Mouse (Mus musculus): ENCODE data around the gene Drc3. TPM values are rescaled to one million over a fixed set of nuclear protein-coding genes. Genes with fewer than 3 reads are reported as not detected.

Drc3 gene
- polyA plus RNA-seq, 1 experiment, result not detected

DNA sequence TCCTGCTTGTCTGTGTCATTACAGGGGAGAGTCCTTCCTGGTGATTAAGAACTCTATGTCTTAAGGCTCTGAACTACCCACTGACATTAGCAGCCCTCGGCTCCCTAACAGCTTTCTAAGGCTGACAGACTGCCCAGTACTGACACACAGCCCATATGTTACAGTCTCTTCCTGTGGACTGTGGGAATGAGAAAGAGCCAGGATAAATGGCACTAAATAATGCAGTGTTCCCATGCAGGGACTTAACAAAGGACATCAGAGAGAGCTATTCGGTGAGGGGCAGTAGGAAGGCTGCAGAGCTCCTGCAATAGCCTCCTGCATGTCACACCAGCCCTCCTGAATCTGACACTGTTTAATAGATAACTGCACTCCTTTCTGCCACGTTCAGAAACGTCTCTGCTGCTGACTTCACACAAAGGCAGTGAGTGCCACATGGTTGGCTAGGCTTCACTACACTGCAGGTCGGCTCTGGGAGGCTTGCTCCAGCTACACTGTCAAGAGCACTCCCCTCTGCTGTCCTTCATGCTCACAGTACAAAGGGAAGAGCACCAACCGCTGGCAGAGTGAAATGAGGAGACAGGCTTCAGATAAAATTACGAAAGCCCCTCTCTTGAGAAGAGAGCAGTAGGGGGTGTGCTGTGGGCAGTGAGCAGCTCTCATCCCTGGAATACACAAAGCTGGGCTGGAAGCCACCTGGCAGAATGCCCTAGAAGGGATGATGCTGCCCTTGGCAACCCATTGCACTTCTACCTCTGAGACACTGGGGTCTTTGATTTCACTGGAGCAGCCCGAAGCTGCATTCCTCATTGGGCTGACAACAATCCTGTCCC lies 41.9 kb upstream of the Drc3 start:
- Histone ChIP-seq H3K4me1 (ENCODE audit: control insufficient read depth, insufficient read depth, low read length) (peaks cover 14% of the 10 kb centered on the region), H3K4me3 (ENCODE audit: insufficient read depth, low read depth, low read length) (no peak overlapping the region), H3K27ac (ENCODE audit: insufficient read depth, low read depth, low read length) (peak overlapping the region; percentile 32)
- WGBS, result 16% methylated on average over 8 of the region's 8 CpGs
- TF ChIP-seq POLR2A (IDR thresholded peaks at IDR 0.05; ENCODE audit: insufficient read depth, low read depth, low read length), result no peak
- no peak for TF ChIP-seq CTCF (IDR thresholded peaks at IDR 0.05; ENCODE audit: insufficient read depth, low read depth, low read length)

GRCm38 (mm10) chr11:60316250-60316649 lies 36.9 kb upstream of the Drc3 start:
- Histone ChIP-seq H3K4me3 (ENCODE audit: insufficient read depth, low read depth, low read length) (no peak overlapping the region), H3K27ac (ENCODE audit: insufficient read depth, low read depth, low read length) (0 out of 2 replicates have a peak overlapping the region, but pooled peaks have one; percentile 65), H3K4me1 (ENCODE audit: control insufficient read depth, insufficient read depth, low read length) (peaks cover 37% of the 10 kb centered on the region)
- 34% methylated on average over 7 of the region's 7 CpGs for WGBS
- TF ChIP-seq POLR2A (IDR thresholded peaks at IDR 0.05; ENCODE audit: insufficient read depth, low read depth, low read length) (no peak), CTCF (IDR thresholded peaks at IDR 0.05; ENCODE audit: insufficient read depth, low read depth, low read length) (no peak)

DNA sequence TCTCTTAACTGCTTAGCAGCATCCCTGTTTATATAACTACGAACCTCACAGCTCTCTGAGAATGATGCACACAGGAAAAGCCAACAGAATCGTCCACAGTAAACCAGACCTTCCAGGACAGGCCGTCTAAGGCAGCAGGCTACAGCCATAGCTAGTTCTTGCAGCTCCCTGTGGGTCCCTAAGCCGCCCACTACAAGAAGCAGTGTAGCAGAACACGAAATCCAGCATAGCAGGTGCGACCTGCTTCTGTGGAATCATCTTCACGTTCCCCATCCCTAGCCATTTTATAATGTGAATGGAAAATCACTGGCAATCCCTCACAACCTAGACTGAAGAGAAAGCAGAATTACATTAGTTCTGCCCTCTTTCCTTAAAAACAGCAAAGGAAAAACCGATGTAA lies 36.2 kb upstream of the Drc3 start:
- WGBS, result 52% methylated on average over 8 of the region's 8 CpGs
- Histone ChIP-seq H3K27ac (ENCODE audit: insufficient read depth, low read depth, low read length) (peak overlapping the region; percentile 65), H3K4me1 (ENCODE audit: control insufficient read depth, insufficient read depth, low read length) (peaks cover 33% of the 10 kb centered on the region)

DNA sequence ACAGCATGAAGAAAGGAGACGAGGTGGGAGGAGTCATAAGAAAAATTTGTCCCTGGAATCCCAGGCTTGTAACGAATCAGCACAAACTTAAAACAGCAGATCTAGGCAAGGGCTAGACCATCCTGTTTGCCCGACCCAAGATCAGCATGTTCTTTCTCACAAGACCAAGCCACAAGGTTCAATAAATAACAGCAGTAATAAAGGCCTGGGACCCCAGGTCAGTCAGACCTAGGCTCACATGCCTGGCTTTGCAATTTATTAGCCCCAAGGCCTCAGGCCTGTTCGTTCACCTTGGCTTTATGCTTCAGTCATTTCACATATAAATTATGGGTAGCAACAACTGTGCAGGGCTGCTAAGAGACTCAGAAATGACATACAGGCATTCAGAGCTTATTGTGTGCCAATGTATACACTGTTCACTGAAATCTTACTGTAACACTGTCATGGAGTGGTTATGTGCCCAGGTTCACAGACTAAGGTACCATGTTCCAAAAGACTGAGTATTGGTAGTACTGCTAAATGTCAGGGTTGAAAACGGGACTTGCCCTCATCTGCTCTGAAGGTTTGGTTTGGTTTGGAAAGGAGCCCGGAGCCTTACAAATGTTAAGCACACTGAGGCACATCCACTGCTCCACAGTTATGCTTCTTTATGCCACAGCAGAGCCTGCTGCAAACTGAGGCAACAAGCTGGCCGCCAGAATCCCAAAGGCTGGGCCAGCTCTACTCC lies 35.6 kb upstream of the Drc3 start:
- no peak overlapping the region for H3K27ac ChIP-seq (ENCODE audit: insufficient read depth, low read depth, low read length)
- 64% methylated on average over 7 of the region's 7 CpGs for WGBS
- no peak for TF ChIP-seq CTCF (IDR thresholded peaks at IDR 0.05; ENCODE audit: insufficient read depth, low read depth, low read length)
- no peak for TF ChIP-seq POLR2A (IDR thresholded peaks at IDR 0.05; ENCODE audit: insufficient read depth, low read depth, low read length)

More for the DNA sequence above, 36.2 kb upstream of the Drc3 start:
- TF ChIP-seq POLR2A (IDR thresholded peaks at IDR 0.05; ENCODE audit: insufficient read depth, low read depth, low read length) (no peak), CTCF (IDR thresholded peaks at IDR 0.05; ENCODE audit: insufficient read depth, low read depth, low read length) (no peak)
- H3K4me3 ChIP-seq (ENCODE audit: insufficient read depth, low read depth, low read length), result no peak overlapping the region

DNA sequence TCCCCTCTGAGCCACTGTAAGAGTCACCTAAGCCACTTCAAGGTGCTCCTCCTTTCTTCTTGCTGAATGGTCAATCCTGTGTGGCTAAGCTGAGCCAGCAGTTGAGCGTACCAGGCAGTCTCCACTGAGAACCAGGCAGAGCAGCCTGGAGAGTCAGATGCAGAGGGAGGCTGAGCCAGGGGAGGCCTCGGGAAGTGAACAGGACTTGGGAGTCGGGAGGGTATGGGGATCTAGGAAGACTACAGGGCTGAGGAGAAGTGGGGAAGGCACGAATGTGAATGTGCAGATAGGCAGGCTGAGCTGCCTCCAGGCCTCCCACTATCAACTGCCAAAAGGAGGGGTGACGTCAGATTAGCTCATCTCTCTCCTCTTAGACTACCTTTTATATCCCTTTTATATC lies 34.4 kb upstream of the Drc3 start:
- TF ChIP-seq CTCF (IDR thresholded peaks at IDR 0.05; ENCODE audit: insufficient read depth, low read depth, low read length), result no peak
- TF ChIP-seq POLR2A (IDR thresholded peaks at IDR 0.05; ENCODE audit: insufficient read depth, low read depth, low read length), result no peak
- Histone ChIP-seq H3K4me3 (ENCODE audit: insufficient read depth, low read depth, low read length) (no peak overlapping the region), H3K27ac (ENCODE audit: insufficient read depth, low read depth, low read length) (peak overlapping the region; percentile 78), H3K4me1 (ENCODE audit: control insufficient read depth, insufficient read depth, low read length) (peaks cover 33% of the 10 kb centered on the region)
- WGBS, result 27% methylated on average over 5 of the region's 5 CpGs

More for the DNA sequence above, 35.6 kb upstream of the Drc3 start:
- Histone ChIP-seq H3K4me3 (ENCODE audit: insufficient read depth, low read depth, low read length) (no peak overlapping the region), H3K4me1 (ENCODE audit: control insufficient read depth, insufficient read depth, low read length) (peaks cover 33% of the 10 kb centered on the region)

DNA sequence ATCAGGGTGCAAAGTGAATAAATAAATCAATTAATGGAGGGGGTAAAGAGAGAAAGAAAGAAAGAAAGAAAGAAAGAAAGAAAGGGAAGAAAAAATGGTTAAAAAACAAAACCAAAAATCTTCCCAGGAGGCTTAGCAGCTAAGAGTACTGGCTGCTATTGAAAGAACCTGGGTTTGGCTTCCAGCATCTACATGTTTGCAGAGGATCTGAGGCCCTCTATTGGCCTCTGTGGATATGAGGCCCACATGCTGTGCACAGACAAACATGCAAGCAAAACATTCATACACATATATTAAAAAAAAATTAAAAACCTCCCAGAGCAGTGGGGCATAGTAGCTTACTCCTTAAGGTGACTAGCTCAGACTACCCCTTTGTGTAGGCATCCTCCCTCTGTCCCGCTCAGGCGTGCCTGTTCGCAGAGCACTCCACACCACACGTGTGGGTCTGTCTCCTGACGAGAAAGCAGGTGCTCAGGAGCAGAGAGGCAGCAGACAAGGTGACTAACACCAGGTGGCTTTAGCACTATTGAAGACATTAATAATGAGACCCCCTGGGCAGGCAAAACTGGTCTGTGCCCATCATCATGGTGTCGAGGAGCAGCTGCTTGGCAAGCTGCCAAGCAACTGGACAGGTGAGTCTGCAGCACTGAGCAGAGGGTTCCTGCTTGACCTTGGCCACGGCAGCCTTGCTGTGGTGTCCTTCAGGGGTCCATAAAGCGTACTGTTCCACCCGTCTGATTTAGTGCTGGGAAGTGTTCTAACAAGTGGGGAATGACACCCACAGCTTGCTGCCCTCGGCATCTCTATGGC lies 33.7 kb upstream of the Drc3 start:
- H3K4me3 ChIP-seq (ENCODE audit: insufficient read depth, low read depth, low read length), result no peak overlapping the region
- no peak for TF ChIP-seq POLR2A (IDR thresholded peaks at IDR 0.05; ENCODE audit: insufficient read depth, low read depth, low read length)
- TF ChIP-seq CTCF (IDR thresholded peaks at IDR 0.05; ENCODE audit: insufficient read depth, low read depth, low read length), result no peak
- WGBS, result 49% methylated on average over 10 of the region's 10 CpGs

DNA sequence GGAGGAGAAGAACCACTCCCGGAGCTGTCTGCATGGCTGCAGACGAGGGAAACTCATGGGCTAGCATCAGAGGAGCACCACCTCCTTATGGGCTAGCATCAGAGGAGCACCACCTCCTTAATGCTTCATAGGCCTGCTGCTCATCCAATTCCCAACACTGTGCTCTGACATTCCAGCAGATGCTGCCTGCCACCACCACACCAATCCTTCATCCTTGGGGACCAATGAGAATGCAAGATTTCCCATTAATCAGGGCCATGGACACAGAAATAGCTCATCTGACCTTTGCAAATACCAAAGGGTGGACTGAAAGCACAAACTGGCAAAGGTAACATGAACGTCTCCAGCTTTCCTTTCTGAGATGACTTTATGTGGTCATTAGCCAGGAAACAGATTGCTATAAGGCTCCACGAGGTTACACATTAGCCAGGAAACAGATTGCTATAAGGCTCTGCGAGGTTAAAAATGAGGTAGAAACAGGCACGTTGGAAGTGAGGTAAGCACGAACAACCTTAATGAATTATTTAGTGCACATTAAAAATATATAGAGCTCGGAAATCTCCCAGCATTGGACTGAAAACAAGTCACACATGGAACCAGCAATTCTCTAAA lies 32.6 kb upstream of the Drc3 start:
- Histone ChIP-seq H3K27ac (ENCODE audit: insufficient read depth, low read depth, low read length) (peak overlapping the region; percentile 76), H3K4me1 (ENCODE audit: control insufficient read depth, insufficient read depth, low read length) (peaks cover 33% of the 10 kb centered on the region), H3K4me3 (ENCODE audit: insufficient read depth, low read depth, low read length) (no peak overlapping the region)
- TF ChIP-seq POLR2A (IDR thresholded peaks at IDR 0.05; ENCODE audit: insufficient read depth, low read depth, low read length) (no peak), CTCF (IDR thresholded peaks at IDR 0.05; ENCODE audit: insufficient read depth, low read depth, low read length) (no peak)
- 53% methylated on average over 8 of the region's 8 CpGs for WGBS

More for the DNA sequence above, 33.7 kb upstream of the Drc3 start:
- Histone ChIP-seq H3K27ac (ENCODE audit: insufficient read depth, low read depth, low read length) (peak overlapping the region; percentile 78), H3K4me1 (ENCODE audit: control insufficient read depth, insufficient read depth, low read length) (peaks cover 33% of the 10 kb centered on the region)

DNA sequence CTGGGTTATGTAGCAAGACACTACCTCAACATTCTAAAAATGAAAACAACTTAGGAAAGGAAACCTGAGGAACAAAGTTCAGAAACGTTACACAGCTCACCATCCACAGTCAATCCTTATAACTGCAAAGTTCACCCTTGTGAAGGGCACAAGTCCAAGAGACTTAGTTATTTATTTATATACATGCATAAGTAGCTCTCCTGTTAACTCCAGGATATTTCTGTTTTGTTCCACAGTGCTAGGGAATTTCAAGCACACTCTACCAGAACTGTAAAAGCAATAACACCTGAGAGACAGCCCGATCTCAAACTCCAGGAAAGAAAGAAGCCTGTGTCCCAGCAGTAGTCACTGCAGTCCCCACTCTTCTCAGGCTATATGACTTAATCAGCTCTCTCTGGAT lies 31.7 kb upstream of the Drc3 start:
- TF ChIP-seq POLR2A (IDR thresholded peaks at IDR 0.05; ENCODE audit: insufficient read depth, low read depth, low read length), result no peak
- TF ChIP-seq CTCF (IDR thresholded peaks at IDR 0.05; ENCODE audit: insufficient read depth, low read depth, low read length), result no peak

More for the DNA sequence above, 31.7 kb upstream of the Drc3 start:
- no peak overlapping the region for H3K4me3 ChIP-seq (ENCODE audit: insufficient read depth, low read depth, low read length)
- WGBS, result 73% methylated on average over 2 of the region's 2 CpGs
- no peak overlapping the region for H3K27ac ChIP-seq (ENCODE audit: insufficient read depth, low read depth, low read length)
- H3K4me1 ChIP-seq (ENCODE audit: control insufficient read depth, insufficient read depth, low read length), result peaks cover 28% of the 10 kb centered on the region

Measured in olfactory bulb, adult 2 months (tissue).